Mouse (Mus musculus): ENCODE data around the gene Rab2b. TPM values are rescaled to one million over a fixed set of nuclear protein-coding genes. Genes with fewer than 3 reads are reported as not detected.

Gene Rab2b
- polyA plus RNA-seq, 3 experiments from 2014 or later, result 17.2 to 25.9 (median 23.6) TPM

GRCm38 (mm10) chr14:52272781-52273180 lies 6.6 kb downstream of the Rab2b start:
- ATAC-seq, result peak; percentile 48

GRCm38 (mm10) chr14:52257484-52258213 lies 21.7 kb downstream of the Rab2b start, which contains the start of gene Chd8:
Gene Chd8 (minus strand): TSS chr14:52257780.
- ATAC-seq, result peak; percentile 97

GRCm38 (mm10) chr14:52256311-52257175 lies 22.8 kb downstream of the Rab2b start:
- ATAC-seq, result no peak

GRCm38 (mm10) chr14:52246129-52246528 lies 33.2 kb downstream of the Rab2b start:
- ATAC-seq, result no peak

GRCm38 (mm10) chr14:52244690-52245042 lies 34.7 kb downstream of the Rab2b start:
- ATAC-seq, result no peak

GRCm38 (mm10) chr14:52244041-52244689 lies 35.2 kb downstream of the Rab2b start:
- peak; percentile 100 for ATAC-seq

- no peak for ATAC-seq
These were observed 43.1 kb downstream of the Rab2b start for GRCm38 (mm10) chr14:52236216-52236615.

- ATAC-seq, result no peak
These were observed 44.2 kb downstream of the Rab2b start for GRCm38 (mm10) chr14:52235165-52235564.

GRCm38 (mm10) chr14:52232249-52232648 lies 47.1 kb downstream of the Rab2b start:
- no peak for ATAC-seq

GRCm38 (mm10) chr14:52225972-52226371 lies 53.4 kb downstream of the Rab2b start:
- ATAC-seq, result no peak

- ATAC-seq, result no peak
These were observed 62.1 kb downstream of the Rab2b start for GRCm38 (mm10) chr14:52217261-52217660.

Other genes starting within 250 kb of the Rab2b start
- gene Olfr221, start 237.1 kb downstream of the Rab2b start, polyA plus RNA-seq (2017; shearing (Covaris generic)), result not detected
- gene Hnrnpc, start 175.5 kb downstream of the Rab2b start, polyA plus RNA-seq (2017; shearing (Covaris generic)), result 100 to 1,000 TPM; 399 to 498 (median 471) TPM
- gene Rpgrip1, start 168.8 kb downstream of the Rab2b start, polyA plus RNA-seq (2017; shearing (Covaris generic)), result 100 to 1,000 TPM in 1 of 3 experiments, 10 to 100 TPM in 2; 79.7 to 117 (median 94.9) TPM
- 10 to 100 TPM; 44.2 to 48.2 (median 46.3) TPM for gene Supt16, start 82.1 kb downstream of the Rab2b start, polyA plus RNA-seq (2017; shearing (Covaris generic))
- gene Chd8, start 21.8 kb downstream of the Rab2b start, polyA plus RNA-seq (2017; shearing (Covaris generic)), result 10 to 100 TPM; 61.5 to 84.9 (median 76.6) TPM
- gene Tox4, start 399 bp downstream of the Rab2b start, polyA plus RNA-seq (2017; shearing (Covaris generic)), result 10 to 100 TPM; 72.4 to 95.3 (median 75.9) TPM
- gene Mettl3, start 25.6 kb upstream of the Rab2b start, polyA plus RNA-seq (2017; shearing (Covaris generic)), result 10 to 100 TPM; 37.5 to 63.7 (median 40.4) TPM
- 1 to 10 TPM; 1.5 to 4.4 (median 3.9) TPM for gene Sall2, start 49.2 kb upstream of the Rab2b start, polyA plus RNA-seq (2017; shearing (Covaris generic))
- gene Olfr1513, start 76.9 kb upstream of the Rab2b start, polyA plus RNA-seq (2017; shearing (Covaris generic)), result not detected
- not detected for gene Olfr1512, start 99.6 kb upstream of the Rab2b start, polyA plus RNA-seq (2017; shearing (Covaris generic))
- not detected for gene Olfr1511, start 117.8 kb upstream of the Rab2b start, polyA plus RNA-seq (2017; shearing (Covaris generic))
- under 1 TPM in 1 of 3 experiments, not detected in 2; 0.17 TPM for gene Olfr1510, start 134.8 kb upstream of the Rab2b start, polyA plus RNA-seq (2017; shearing (Covaris generic))
- gene Olfr1509, start 163.4 kb upstream of the Rab2b start, polyA plus RNA-seq (2017; shearing (Covaris generic)), result not detected
- gene Olfr1508, start 187.9 kb upstream of the Rab2b start, polyA plus RNA-seq (2017; shearing (Covaris generic)), result not detected
- gene Olfr1507, start 216.2 kb upstream of the Rab2b start, polyA plus RNA-seq (2017; shearing (Covaris generic)), result under 1 TPM in 1 of 3 experiments, not detected in 2; 0.63 TPM

Measured in inflammation-experienced regulatory T-cells, adult 6 months (primary cell).